Mouse (Mus musculus) macrophage (primary cell): ENCODE results near the gene Angptl7. TPM values are rescaled to one million over a fixed set of nuclear protein-coding genes. Genes with fewer than 3 reads are reported as not detected.

ENCODE experiments used
- H3K27ac ChIP-seq: fragments of 350-480 bp; formaldehyde crosslinking; 2 replicates; pipeline ENCODE4 v1.9.0; 2021
- H3K36me3 ChIP-seq: fragments of 350-480 bp; formaldehyde crosslinking; 2 replicates; pipeline ENCODE4 v1.9.0; 2021; ENCODE audit errors: inconsistent target
- H3K4me3 ChIP-seq: fragments of 350-480 bp; formaldehyde crosslinking; 2 replicates; pipeline ENCODE4 v1.9.0; 2021; ENCODE audit errors: inconsistent target
- H3K79me2 ChIP-seq: fragments of 350-480 bp; formaldehyde crosslinking; 2 replicates; pipeline ENCODE4 v1.9.0; 2021; ENCODE audit errors: inconsistent target
- WGBS: methylation state at CpG from one replicate; pipeline ENCODE4 v1.1.7; 2026; ENCODE audit warnings: inconsistent platforms; ENCODE audit not compliant: missing documents; 5-methylcytosine and 5-hydroxymethylcytosine counted together
- polyA plus RNA-seq: library from polyadenylated mRNA; stranded (reverse); fragments of 250-400 nt; gene quantifications from 3 replicates; pipeline ENCODE4 v1.2.4, GENCODE M21; 2018; ENCODE audit warnings: inconsistent platforms

The Angptl7 gene
- polyA plus RNA-seq, 1 experiment from 2014 or later, result 0.14 TPM

DNA sequence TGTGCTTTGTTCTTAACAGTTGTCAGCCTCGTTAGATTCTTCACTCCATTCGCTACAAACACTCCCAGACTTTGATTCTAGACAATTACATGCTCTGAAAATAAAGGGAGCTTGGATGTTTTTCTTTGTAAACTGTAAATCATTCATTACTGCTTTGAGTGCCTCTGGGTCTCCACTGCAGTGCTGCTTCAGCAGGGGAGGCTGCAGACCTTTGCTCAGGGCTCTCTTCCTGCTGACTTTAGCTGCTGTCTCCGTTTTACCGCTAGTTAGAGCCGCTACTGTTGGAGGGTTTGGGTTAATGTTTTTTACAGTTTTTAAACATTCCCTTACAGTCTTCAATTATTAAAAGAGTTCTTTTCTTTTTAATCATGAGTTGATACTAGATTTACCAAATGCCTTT lies 26.8 kb downstream of the Angptl7 start:
- Histone ChIP-seq H3K27ac (no peak overlapping the region), H3K36me3 (peaks cover 78% of the 10 kb centered on the region), H3K79me2 (no peaks in the 10 kb centered on the region), H3K4me3 (no peak overlapping the region)
- 92% methylated on average over 5 of the region's 5 CpGs for WGBS

DNA sequence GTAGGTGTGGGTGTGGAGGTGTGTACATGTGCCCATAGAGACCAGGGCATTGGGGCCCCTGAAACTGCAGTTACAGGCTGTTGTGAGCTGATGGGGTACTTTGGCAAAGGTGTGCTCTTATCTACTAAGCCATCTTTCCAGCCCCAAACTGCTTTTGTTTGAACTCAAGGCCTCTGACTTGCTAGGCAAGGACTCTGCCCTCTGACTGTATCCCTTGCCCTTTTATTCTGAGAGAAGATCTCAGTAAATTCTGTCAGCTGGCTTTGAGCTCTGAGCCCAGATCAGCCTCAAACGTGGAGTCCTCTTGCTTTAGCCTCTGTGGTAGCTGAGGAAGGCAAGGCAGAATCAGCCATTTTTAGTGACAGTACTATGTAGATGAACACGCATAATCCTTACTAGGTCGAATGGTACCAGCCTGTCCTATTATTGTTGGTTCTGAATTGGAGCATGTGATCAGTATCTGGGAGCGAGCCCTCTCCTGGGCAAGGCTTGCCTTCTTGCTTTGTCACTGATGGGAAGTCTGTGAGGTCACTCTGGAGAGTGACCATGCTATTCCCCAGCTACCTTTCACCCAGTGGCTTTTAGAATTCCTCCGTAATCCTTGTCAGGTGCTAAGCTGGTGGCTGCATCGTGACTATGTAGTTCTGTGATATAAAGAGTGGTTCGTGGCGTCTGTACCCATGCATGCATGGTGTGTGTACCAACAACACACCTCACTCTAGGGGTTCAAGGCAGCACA lies 27.7 kb downstream of the Angptl7 start:
- no peak overlapping the region for H3K27ac ChIP-seq

DNA sequence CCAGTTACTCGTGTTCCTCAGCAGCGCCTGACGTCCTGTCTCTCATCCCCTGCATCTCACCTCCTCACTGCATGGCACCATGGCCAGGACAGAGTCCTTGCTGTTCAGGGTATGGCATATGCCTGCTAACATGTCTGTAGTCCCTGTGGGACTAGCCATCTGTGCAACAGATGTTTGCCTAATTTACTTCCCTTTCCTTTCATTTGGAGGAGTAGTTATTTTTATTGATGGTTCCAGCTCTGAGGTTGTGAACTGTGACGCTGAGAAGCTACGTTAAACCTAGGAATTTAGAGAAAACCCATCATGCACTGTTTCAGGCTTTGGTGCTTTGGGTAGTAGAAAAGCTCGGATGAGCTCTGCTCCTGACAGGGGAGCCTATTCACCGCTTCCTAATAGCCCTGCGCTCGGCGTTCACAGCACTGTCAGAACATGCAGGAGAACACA lies 28.9 kb downstream of the Angptl7 start:
- no peak overlapping the region for H3K27ac ChIP-seq
- no peaks in the 10 kb centered on the region for H3K79me2 ChIP-seq
- H3K36me3 ChIP-seq, result peaks cover 81% of the 10 kb centered on the region
- no peak overlapping the region for H3K4me3 ChIP-seq
- WGBS, result 92% methylated on average over 10 of the region's 10 CpGs

More for the DNA sequence above, 27.7 kb downstream of the Angptl7 start:
- Histone ChIP-seq H3K36me3 (peaks cover 79% of the 10 kb centered on the region), H3K4me3 (no peak overlapping the region), H3K79me2 (no peaks in the 10 kb centered on the region)
- WGBS, result 93% methylated on average over 8 of the region's 8 CpGs

DNA sequence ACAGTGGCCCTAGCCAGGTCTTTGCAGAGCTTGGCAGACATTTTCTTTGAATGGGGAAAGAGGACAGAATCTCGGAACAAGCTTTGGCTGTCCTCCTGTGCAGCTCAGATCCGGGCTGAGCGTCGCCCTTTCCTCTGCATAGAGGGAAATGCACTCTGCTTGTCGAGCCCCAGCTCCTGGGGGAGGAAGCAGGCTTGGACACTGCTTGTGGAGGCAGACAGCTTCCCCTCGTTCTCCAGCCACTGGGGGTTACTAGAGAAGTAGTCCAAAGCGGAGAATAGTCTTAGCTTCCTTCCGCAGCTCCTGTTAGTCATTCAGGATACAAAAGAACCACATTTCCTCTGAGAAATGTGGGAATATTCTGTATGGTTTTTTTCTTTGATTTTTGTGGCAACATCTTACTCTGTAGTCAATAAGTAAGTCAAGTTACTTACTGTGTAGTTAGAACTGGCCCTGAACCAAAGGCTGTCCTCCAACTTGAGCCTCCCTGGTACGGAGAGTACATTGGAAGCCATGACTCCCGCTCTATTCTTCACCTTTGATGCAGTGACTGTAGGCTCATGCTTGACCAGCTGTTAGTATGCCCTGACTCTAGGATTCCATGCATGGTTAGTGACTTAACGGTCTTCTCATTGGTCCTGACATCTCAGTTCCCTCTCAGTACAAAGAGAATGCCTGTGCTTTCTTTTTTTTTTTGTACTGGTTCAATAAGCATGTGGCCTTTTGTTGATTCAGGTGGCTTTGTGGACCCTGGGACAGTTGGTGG lies 30.6 kb downstream of the Angptl7 start:
- WGBS, result 96% methylated on average over 11 of the region's 11 CpGs
- peaks cover 86% of the 10 kb centered on the region for H3K36me3 ChIP-seq

DNA sequence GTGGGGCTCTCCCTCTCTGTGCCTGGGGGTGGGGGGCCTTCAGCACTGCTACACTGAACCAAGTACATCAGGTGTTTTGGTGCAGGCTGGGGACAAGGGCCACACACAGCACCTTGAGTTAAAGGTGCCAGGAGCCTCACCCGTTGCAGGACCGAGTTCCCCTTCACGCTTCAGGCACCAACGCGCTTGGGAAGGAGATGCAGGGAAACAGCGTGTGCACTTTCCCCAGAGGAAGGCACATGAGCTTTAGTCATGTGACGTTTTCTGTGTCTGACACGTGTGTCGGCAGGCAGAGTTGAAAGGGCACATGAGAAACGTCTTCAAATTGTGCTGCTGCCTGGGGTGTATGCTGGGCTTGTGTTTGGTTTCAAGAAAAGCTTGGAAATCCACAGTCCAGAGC lies 31.9 kb downstream of the Angptl7 start:
- Histone ChIP-seq H3K4me3 (no peak overlapping the region), H3K79me2 (no peaks in the 10 kb centered on the region), H3K27ac (no peak overlapping the region), H3K36me3 (peaks cover 96% of the 10 kb centered on the region)
- 97% methylated on average over 10 of the region's 10 CpGs for WGBS

More for the DNA sequence above, 30.6 kb downstream of the Angptl7 start:
- no peak overlapping the region for H3K27ac ChIP-seq
- no peaks in the 10 kb centered on the region for H3K79me2 ChIP-seq
- H3K4me3 ChIP-seq, result no peak overlapping the region

DNA sequence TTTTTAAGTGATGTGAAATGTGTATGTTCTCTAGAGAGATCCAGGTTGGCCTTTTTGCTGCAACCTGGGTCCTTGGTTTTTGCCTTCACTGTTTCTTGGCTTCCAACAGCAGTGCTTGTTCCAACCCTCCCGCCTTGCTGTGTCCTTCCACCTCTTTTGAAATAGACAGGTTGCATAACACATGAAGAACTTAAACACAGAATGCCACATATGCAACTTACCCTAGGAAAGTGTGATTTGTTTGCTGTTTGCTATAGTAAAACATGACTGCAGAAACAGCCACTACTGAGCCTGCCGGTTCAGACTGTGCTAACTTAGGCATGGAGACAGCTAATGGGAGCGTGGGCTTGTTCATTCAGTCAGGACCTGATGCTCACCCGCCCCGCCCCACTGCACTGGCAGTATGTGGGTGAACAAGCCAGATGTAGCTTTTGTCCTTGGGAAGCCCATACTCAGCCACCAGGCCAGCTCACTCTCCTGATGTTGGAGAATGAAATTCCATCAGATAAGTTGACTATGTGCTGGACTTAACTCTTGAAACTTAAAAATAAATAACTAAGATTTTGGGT lies 33.7 kb downstream of the Angptl7 start:
- Histone ChIP-seq H3K27ac (no peak overlapping the region), H3K79me2 (no peaks in the 10 kb centered on the region), H3K4me3 (no peak overlapping the region), H3K36me3 (peaks cover 94% of the 10 kb centered on the region)
- 80% methylated on average over 4 of the region's 5 CpGs for WGBS

DNA sequence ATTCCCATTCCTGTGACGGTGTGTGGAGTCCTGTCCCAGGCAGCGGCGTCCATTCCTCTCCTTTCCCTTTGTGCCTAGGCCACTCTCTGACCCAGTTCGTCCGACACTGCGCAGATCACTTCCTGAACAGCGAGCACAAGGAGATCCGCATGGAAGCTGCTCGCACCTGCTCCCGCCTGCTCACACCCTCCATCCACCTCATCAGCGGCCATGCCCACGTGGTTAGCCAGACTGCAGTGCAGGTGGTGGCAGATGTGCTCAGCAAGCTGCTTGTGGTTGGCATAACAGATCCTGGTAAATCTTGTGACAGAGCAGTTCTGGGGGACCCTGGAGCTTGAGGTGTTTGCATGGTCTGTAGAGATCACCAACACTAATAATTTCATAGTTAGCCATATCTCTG lies 35.4 kb downstream of the Angptl7 start:
- Histone ChIP-seq H3K4me3 (no peak overlapping the region), H3K27ac (no peak overlapping the region), H3K79me2 (no peaks in the 10 kb centered on the region), H3K36me3 (peaks cover 94% of the 10 kb centered on the region)
- 93% methylated on average over 12 of the region's 12 CpGs for WGBS

DNA sequence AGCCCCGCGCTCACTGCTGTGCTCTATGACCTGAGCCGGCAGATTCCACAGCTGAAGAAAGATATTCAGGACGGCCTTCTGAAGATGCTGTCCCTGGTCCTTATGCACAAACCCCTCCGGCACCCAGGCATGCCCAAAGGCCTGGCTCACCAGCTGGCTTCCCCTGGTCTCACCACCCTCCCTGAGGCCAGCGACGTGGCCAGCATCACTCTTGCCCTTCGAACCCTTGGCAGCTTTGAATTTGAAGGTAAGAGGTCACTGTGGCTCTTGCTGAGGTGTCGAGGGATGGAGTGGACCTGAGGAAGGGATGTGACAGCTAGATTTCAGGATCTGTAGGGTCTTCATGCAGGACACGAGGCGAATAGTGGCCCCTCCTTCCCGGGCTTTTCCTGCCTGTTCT lies 36.0 kb downstream of the Angptl7 start:
- WGBS, result 95% methylated on average over 12 of the region's 12 CpGs
- Histone ChIP-seq H3K36me3 (peaks cover 94% of the 10 kb centered on the region), H3K27ac (no peak overlapping the region), H3K4me3 (no peak overlapping the region), H3K79me2 (no peaks in the 10 kb centered on the region)

DNA sequence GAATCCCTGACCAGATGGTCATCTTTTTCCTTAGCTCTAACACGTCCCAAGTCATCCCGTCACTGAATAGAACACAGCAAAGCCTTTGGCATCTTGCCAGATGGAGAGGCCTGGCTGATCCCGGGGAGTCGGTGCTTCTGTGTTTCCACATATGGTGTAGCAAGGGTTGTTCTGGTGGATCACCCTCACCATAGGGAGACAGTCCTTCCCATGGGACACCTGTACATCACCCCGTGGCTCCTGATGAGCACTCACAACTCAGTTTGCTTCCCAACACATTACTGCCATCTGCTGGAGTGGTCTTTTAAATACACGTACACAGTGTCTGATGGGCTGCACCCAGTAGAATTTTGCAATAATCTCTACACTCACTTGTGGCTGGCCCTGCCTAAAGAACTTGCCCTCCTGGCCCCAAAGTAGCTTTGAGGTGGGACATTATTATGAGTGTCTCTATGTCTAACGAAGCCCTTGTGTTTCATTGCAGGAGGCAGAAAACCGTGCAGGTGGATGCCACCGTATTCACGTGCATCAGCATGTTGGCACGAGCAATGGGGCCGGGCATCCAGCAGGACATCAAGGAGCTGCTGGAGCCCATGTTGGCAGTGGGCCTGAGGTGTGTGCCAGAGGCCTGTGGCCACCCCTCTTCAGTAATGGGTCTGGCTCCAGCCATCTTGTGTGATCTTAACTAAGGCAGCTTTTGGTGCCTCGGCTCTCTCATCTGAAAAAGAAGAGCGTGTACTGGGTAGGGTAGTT lies 36.9 kb downstream of the Angptl7 start:
- WGBS, result 90% methylated on average over 14 of the region's 14 CpGs
- peaks cover 94% of the 10 kb centered on the region for H3K36me3 ChIP-seq
- no peak overlapping the region for H3K4me3 ChIP-seq

DNA sequence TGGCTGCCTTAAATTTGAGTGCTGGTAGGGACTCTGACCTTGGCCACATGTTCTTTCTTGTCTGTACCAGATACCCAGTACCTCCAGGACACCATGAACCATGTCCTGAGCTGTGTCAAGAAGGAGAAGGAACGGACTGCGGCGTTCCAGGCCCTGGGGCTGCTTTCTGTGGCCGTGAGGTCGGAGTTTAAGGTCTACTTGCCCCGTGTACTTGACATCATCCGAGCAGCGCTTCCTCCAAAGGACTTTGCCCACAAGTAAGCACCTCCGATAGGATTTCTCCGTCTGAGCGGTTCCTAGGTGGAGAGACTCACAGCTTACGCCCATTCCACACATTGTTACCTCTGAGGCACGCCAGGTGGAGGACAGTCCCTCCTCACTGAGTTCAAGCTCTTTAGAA lies 37.5 kb downstream of the Angptl7 start:
- WGBS, result 94% methylated on average over 12 of the region's 13 CpGs
- Histone ChIP-seq H3K4me3 (no peak overlapping the region), H3K27ac (no peak overlapping the region), H3K36me3 (peaks cover 94% of the 10 kb centered on the region), H3K79me2 (no peaks in the 10 kb centered on the region)

More for the DNA sequence above, 36.9 kb downstream of the Angptl7 start:
- H3K27ac ChIP-seq, result no peak overlapping the region
- no peaks in the 10 kb centered on the region for H3K79me2 ChIP-seq

DNA sequence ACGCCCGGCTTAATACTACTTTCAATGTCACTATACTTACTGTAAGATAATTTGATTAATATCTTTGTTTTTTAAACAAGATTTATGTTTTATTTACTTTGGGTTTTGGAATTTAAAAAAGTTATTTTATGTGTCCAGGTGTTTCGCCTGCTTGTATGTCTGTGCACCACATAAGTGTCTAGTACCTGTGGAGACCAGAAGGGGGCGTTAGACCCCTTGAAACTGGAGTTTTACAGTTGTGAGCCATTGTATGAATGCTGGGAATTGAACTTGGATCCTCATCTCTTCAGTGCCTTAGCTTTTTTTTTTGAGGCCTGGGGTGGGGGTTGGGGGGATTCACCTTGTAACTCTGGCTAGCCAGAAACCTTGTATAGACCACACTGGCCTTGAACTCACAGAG lies 38.5 kb downstream of the Angptl7 start:
- no peaks in the 10 kb centered on the region for H3K79me2 ChIP-seq
- 95% methylated on average over 4 of the region's 4 CpGs for WGBS
- H3K27ac ChIP-seq, result no peak overlapping the region
- H3K4me3 ChIP-seq, result no peak overlapping the region
- peaks cover 96% of the 10 kb centered on the region for H3K36me3 ChIP-seq

DNA sequence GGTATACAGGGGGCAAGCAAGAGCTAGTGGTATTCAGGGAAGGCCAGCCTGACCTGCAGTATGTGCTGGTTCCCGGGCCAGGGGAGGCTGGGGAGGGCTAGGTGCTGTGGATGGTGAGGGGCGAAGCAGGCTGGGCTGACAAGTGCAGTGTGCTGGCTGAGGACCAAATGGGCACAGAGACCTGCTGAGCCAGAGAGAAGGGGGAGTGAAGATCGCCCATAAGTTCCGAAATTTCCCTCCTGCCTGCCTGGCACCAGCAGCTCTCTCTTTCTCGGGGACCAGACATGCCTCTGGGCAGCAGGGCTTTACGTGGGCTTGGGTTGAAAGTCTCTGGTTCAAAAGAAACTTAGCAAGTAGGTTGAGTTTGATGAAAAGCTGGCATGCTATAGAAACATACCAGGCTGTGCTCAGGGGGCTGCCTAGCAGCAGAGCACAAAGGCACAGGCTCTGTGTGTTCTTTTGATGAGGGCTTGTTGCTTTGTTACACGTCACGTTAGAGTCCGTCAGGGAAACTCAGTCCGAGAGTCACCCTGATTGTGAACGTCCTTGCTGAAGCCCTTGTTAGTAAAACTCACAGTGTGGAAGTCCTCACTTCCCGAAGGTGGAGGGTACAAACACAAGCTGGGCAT lies 39.5 kb downstream of the Angptl7 start:
- no peak overlapping the region for H3K4me3 ChIP-seq
- H3K79me2 ChIP-seq, result no peaks in the 10 kb centered on the region
- 98% methylated on average over 12 of the region's 12 CpGs for WGBS
- peaks cover 96% of the 10 kb centered on the region for H3K36me3 ChIP-seq
- H3K27ac ChIP-seq, result no peak overlapping the region

DNA sequence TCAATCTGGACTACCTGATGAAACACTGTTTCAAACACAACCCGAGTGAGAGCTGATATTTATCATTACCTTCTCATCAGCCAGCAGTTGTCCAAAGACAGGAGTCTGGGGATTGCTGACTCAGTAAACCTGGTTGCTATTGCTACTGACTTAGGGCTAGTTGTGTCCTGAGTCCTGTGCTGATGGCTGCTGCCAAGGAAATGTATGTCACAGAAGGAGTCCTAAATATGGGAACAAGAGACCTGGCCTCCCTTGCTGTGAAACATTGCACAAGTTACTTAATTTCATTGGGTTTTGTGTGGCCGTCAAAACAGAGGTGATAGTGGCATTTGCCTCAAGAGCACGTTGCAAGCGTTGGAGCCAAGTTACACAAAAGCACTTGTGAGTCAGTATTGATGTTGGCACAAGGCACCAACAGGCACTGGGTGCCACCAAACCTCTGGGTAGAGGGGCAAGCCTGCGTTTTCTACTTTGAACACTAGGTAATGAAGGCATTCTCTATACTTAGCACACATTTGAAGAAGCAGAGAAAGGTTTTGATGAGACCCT lies 44.7 kb downstream of the Angptl7 start:
- H3K4me3 ChIP-seq, result no peak overlapping the region
- no peak overlapping the region for H3K27ac ChIP-seq
- peaks cover 13% of the 10 kb centered on the region for H3K79me2 ChIP-seq
- H3K36me3 ChIP-seq, result peaks cover 84% of the 10 kb centered on the region
- WGBS, result 94% methylated on average over 5 of the region's 5 CpGs

DNA sequence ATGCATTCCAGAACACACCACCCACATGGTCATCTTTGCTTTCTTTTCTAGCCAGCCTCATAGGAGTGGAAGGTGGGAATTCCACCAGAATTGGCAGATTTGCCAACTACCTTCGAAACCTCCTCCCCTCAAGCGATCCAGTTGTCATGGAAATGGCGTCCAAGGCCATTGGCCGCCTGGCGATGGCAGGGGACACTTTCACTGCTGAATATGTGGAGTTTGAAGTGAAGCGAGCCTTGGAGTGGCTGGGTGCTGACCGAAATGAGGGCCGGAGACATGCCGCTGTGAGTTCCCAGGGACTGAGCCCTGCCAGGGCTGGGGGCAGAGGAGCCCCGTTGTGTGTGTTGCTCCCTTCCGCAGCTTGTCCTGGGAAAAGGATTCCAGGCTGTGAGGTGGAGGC lies 46.6 kb downstream of the Angptl7 start:
- H3K79me2 ChIP-seq, result peaks cover 32% of the 10 kb centered on the region
- peaks cover 66% of the 10 kb centered on the region for H3K36me3 ChIP-seq
- H3K4me3 ChIP-seq, result no peak overlapping the region
- no peak overlapping the region for H3K27ac ChIP-seq
- 90% methylated on average over 11 of the region's 11 CpGs for WGBS
